Mouse (Mus musculus): Measurements from ENCODE around the gene Snrnp35. TPM values are rescaled to one million over a fixed set of nuclear protein-coding genes. Genes with fewer than 3 reads are reported as not detected.
"Not testable (repeated sequence)": the region's sequence is repeated elsewhere in the genome, so short reads cannot be mapped to it uniquely, and the experiment has no call there.

Gene Snrnp35
- total and polyA plus RNA-seq, 3 experiments: 10.1 to 26.6 (median 10.2) TPM

DNA sequence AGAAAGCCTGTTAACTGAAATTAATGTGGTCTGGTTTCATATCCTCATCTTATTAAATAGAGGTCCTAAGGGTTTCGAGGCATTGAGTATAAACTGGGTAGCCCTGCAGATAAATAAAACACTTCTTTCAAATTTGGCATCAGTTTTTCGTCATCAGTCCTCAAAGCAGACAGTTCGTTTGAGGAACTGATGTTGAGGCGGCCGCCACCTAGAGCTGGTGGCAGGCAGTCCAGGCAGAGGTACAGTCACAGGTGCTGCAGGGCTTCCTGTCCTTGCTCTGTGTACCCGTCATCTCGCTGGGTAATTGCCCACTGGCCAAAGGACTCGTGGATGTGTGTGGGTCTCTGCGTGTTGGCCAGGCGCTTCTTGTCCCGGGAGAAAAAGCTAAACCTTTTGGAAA is 10.5 kb downstream of the Snrnp35 start:
- H3K4me1 ChIP-seq (ENCODE audit: insufficient read depth, low read depth, low read length): peaks cover 20% of the 10 kb centered on the region
- DNase-seq (ENCODE audit: low spot score) (no peak), ATAC-seq (ENCODE audit: extremely low read depth, insufficient number of reproducible peaks, low FRiP score, poor library complexity, severe bottlenecking) (no peak)
- H3K4me3 ChIP-seq (ENCODE audit: low read depth, low read length): no peak overlapping the region
- H3K27me3 ChIP-seq (ENCODE audit: insufficient read depth, low read length): no peaks in the 10 kb centered on the region
- H3K36me3 ChIP-seq (replicated peaks): peaks cover 62% of the 10 kb centered on the region
- TF ChIP-seq GATA1 (IDR thresholded peaks at IDR 0.05; ENCODE audit: borderline replicate concordance, low read length): no peak
- no peak for TF ChIP-seq GATA2 (IDR thresholded peaks at IDR 0.05; ENCODE audit: borderline replicate concordance, low read depth, low read length)
- no peak for TF ChIP-seq POLR2AphosphoS5 (IDR thresholded peaks at IDR 0.05; ENCODE audit: insufficient replicate concordance, low read depth, low read length)
- TF ChIP-seq CTCF (IDR thresholded peaks at IDR 0.05; ENCODE audit: low read depth, low read length): no peak
- TF ChIP-seq TAL1 (conservative IDR thresholded peaks at IDR 0.05; ENCODE audit: low read depth, low read length): no peak
- H3K9me3 ChIP-seq (replicated peaks): no peaks in the 10 kb centered on the region

DNA sequence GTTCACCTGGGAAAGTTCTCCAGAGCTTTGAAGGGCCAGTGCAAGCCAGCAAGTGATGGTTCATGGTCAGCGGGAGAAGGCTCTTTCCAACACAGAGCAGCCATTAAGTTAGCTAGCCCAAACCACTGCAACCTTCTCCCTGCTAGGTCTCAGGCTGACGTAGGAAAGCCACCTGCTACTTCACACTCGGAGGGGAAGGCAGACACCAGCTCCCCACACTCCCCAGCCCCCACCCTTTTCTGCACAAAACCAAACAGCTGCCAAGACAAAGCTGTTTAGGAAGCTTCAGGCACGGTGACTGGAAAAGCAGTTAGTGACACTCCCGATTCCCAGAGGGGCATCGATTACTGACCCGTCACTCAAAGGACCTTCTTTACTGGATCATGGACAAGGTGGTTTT is 12.6 kb downstream of the Snrnp35 start:
- ATAC-seq (ENCODE audit: extremely low read depth, insufficient number of reproducible peaks, low FRiP score, poor library complexity, severe bottlenecking) (no peak), DNase-seq (ENCODE audit: low spot score) (no peak)
- Histone ChIP-seq H3K4me3 (ENCODE audit: low read depth, low read length) (no peak overlapping the region), H3K36me3 (replicated peaks) (peaks cover 42% of the 10 kb centered on the region), H3K9me3 (replicated peaks) (no peaks in the 10 kb centered on the region), H3K27me3 (ENCODE audit: insufficient read depth, low read length) (peaks cover 6% of the 10 kb centered on the region; the same call in 1 of the 2 replicates), H3K4me1 (ENCODE audit: insufficient read depth, low read depth, low read length) (peaks cover 30% of the 10 kb centered on the region)
- no peak for TF ChIP-seq GATA2 (IDR thresholded peaks at IDR 0.05; ENCODE audit: borderline replicate concordance, low read depth, low read length)
- no peak for TF ChIP-seq GATA1 (IDR thresholded peaks at IDR 0.05; ENCODE audit: borderline replicate concordance, low read length)
- no peak for TF ChIP-seq CTCF (IDR thresholded peaks at IDR 0.05; ENCODE audit: low read depth, low read length)
- TF ChIP-seq POLR2AphosphoS5 (IDR thresholded peaks at IDR 0.05; ENCODE audit: insufficient replicate concordance, low read depth, low read length): no peak
- TF ChIP-seq TAL1 (conservative IDR thresholded peaks at IDR 0.05; ENCODE audit: low read depth, low read length): no peak

DNA sequence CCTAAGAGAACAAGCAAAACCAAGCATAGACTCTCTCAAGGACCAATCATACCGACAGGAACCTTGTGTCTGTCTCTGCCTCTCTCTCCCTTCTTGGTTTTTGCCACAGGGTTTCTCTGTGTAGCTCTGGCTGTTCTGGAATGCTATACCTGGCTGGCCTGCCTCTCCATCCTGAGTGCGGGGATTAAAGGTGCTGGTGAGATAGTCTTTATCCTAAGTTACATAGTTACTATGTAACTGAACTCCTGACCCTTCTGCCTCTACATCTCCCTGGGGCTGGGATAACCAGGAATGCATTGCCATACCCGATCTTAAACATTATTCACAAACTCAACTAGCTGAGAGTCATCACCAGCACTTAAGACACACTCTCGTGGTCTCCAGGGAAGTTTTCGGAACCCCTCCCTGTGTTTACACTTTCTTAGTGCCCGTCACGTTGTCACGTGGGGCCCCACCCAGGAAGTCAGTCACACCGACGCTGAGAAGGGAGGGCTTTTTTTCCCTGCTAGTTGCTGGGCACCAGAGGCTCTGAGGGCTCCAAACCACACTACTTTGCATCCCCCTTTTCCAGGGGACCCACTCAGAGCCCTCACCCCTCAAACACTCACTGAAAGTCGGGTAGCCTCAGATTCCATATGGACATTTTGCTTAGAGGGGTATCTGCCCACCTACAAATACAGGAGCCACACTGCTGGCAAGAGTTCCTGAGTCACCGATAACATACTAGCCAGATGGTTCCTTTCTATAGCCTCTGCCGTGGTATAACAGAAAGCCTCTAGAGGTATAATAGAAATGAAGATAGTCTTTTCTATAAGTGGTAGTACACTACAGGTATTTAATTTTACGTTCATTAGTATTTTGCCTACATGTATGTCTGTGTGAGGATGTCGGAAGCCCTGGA is 13.9 kb downstream of the Snrnp35 start:
- ATAC-seq (ENCODE audit: extremely low read depth, insufficient number of reproducible peaks, low FRiP score, poor library complexity, severe bottlenecking) (peak; percentile 72), DNase-seq (ENCODE audit: low spot score) (peak; percentile 53)
- H3K36me3 ChIP-seq (replicated peaks): peaks cover 29% of the 10 kb centered on the region
- H3K4me3 ChIP-seq (ENCODE audit: low read depth, low read length): no peak overlapping the region; the same call in 1 of the 2 replicates
- peaks cover 18% of the 10 kb centered on the region for H3K27me3 ChIP-seq (ENCODE audit: insufficient read depth, low read length)
- H3K4me1 ChIP-seq (ENCODE audit: insufficient read depth, low read depth, low read length): peaks cover 34% of the 10 kb centered on the region
- H3K9me3 ChIP-seq (replicated peaks): no peaks in the 10 kb centered on the region
- TF ChIP-seq CTCF (IDR thresholded peaks at IDR 0.05; ENCODE audit: low read depth, low read length) (no peak), GATA1 (IDR thresholded peaks at IDR 0.05; ENCODE audit: borderline replicate concordance, low read length) (no peak), POLR2AphosphoS5 (IDR thresholded peaks at IDR 0.05; ENCODE audit: insufficient replicate concordance, low read depth, low read length) (no peak), GATA2 (IDR thresholded peaks at IDR 0.05; ENCODE audit: borderline replicate concordance, low read depth, low read length) (no peak), TAL1 (conservative IDR thresholded peaks at IDR 0.05; ENCODE audit: low read depth, low read length) (no peak)

DNA sequence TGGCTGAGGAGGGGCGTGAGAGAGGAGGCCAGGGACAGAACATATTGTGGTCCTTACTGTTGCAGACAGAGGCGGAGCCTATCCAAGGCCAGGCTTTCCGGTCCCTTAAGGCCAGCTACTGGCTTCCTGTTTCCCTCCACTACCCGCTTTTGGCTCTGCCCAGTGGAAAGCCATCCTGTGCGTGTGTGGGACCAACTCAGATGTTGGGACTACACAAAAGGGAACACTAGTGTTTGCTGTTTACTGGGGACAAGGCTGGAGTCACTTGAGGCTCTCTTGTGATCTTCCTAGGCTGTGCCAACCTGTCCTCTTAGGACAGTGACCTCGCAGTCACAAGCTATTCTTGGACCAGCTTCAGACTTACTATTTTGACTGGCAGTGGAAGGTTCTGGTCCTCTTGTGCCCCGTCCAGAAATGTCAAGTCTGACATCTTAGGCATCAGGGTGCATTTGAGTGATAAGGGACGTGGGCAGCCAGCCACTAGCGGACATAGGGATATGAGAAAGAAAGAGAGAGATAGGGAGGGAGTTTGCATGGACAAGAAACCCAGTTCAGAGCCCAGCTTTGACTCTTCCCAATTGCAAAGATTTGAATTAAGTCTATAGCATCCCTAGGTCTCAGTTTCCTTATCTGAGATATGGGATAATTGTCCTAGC is 15.4 kb downstream of the Snrnp35 start:
- ATAC-seq (ENCODE audit: extremely low read depth, insufficient number of reproducible peaks, low FRiP score, poor library complexity, severe bottlenecking) (no peak), DNase-seq (ENCODE audit: low spot score) (no peak)
- Histone ChIP-seq H3K4me3 (ENCODE audit: low read depth, low read length) (no peak overlapping the region), H3K36me3 (replicated peaks) (peaks cover 16% of the 10 kb centered on the region), H3K9me3 (replicated peaks) (no peaks in the 10 kb centered on the region), H3K27me3 (ENCODE audit: insufficient read depth, low read length) (peaks cover 27% of the 10 kb centered on the region), H3K4me1 (ENCODE audit: insufficient read depth, low read depth, low read length) (peaks cover 34% of the 10 kb centered on the region)
- TF ChIP-seq CTCF (IDR thresholded peaks at IDR 0.05; ENCODE audit: low read depth, low read length) (no peak), POLR2AphosphoS5 (IDR thresholded peaks at IDR 0.05; ENCODE audit: insufficient replicate concordance, low read depth, low read length) (no peak), GATA2 (IDR thresholded peaks at IDR 0.05; ENCODE audit: borderline replicate concordance, low read depth, low read length) (no peak), GATA1 (IDR thresholded peaks at IDR 0.05; ENCODE audit: borderline replicate concordance, low read length) (no peak), TAL1 (conservative IDR thresholded peaks at IDR 0.05; ENCODE audit: low read depth, low read length) (no peak)

DNA sequence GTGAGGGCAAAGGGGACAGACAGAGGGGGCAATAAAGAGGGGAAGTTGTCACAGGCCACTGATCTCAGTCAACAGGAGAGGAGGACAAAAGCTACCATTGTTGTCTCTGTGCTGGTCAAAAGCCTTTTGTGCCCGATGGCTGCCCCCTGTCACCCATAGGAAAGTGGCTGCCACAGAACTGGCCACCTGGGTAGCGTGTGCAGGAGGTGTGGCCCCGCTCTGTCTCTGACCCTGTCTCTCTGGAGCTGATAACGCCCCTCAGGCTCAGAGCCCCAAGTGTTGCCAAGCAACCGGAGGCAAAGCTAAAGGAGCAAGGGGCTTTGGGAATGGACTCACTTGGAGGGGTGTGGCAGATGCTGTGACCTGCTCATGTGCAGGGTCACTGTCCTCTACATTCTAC is 16.1 kb downstream of the Snrnp35 start:
- peaks cover 10% of the 10 kb centered on the region for H3K36me3 ChIP-seq (replicated peaks)
- ATAC-seq (ENCODE audit: extremely low read depth, insufficient number of reproducible peaks, low FRiP score, poor library complexity, severe bottlenecking): no peak
- no peak for DNase-seq (ENCODE audit: low spot score)
- H3K9me3 ChIP-seq (replicated peaks): no peaks in the 10 kb centered on the region
- no peak overlapping the region for H3K4me3 ChIP-seq (ENCODE audit: low read depth, low read length)
- H3K27me3 ChIP-seq (ENCODE audit: insufficient read depth, low read length): peaks cover 34% of the 10 kb centered on the region
- no peak for TF ChIP-seq TAL1 (conservative IDR thresholded peaks at IDR 0.05; ENCODE audit: low read depth, low read length)
- peaks cover 34% of the 10 kb centered on the region for H3K4me1 ChIP-seq (ENCODE audit: insufficient read depth, low read depth, low read length)

DNA sequence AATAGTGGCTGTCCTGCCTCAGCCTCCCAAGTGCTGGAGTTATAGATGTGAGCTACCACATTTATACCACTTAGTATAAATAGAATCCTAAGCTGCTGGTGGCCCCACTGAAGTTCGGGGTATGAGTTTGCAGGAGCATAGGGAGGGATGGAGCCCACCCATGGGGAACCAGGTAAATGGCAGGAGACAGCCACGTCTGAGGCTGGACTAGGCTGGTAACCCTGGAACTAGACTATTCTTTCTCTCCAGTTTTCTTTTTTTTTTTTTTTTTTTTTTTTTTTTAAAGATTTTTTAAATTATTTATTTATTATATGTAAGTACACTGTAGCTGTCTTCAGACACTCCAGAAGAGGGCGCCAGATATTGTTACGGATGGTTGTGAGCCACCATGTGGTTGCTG is 17.1 kb downstream of the Snrnp35 start:
- DNase-seq (ENCODE audit: low spot score); H3K36me3 ChIP-seq (replicated peaks); H3K9me3 ChIP-seq (replicated peaks); H3K4me3 ChIP-seq (ENCODE audit: low read depth, low read length); ATAC-seq (ENCODE audit: extremely low read depth, insufficient number of reproducible peaks, low FRiP score, poor library complexity, severe bottlenecking): not testable (repeated sequence)
- H3K4me1 ChIP-seq (ENCODE audit: insufficient read depth, low read depth, low read length): peaks cover 34% of the 10 kb centered on the region
- peaks cover 40% of the 10 kb centered on the region for H3K27me3 ChIP-seq (ENCODE audit: insufficient read depth, low read length)

All from G1E (cell line).